Mouse (Mus musculus) spleen, postnatal 36 days (tissue): Measurements from ENCODE around the gene Rspry1.

Source experiments
- DNase-seq, 2 experiments: peaks; one replicate each; pipeline ENCODE4 v3.0.0; 2022; ENCODE audit warnings: low spot score in 2 of 2, mixed read lengths in 1 of 2

The Rspry1 gene

DNA sequence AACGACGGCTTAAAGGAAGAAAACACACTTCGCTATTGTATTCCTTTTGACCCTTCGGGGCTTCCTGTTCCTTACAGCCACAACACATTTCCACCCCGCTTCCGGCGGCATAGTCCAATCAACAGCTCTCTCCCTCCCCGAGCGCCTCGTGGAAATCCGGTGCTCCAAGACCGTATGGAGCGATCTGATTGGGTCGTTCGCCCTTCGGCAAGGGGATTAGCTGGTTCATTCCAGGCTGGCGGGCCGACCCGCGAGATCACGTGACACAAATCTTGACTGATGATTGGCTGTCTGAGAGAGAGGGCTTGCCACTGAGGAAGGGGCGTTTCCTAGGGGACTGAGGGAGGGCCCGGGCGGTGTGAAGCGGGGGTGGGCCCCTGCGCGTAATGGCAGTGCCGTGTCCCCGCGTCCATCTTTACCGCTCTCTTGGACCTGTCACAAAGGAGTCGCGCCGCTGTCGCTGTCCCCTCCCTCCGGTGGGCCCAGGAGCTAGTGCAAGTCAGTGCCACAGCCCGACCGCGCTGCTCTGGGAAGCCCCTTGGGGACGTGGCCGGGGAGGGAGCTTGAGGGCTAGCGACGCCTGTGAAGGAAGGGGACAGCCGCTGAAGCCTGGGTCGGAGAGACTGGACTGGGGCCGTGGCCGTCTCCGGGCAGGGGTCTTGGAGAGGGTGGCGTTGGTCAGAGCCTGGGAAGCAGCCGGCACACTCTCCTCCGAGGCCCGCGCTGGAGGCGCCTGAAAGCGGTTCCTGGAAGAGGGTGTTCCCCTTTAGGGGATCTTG is at the start of gene Rspry1, which contains the start of gene Fam192a:
Gene Rspry1, plus strand, starts transcription at position 331 of the 779 bp plus-strand sequence.
Gene Fam192a, minus strand, starts transcription at position 391 of the 779 bp plus-strand sequence.
- DNase-seq, result peak; percentile 100

DNA sequence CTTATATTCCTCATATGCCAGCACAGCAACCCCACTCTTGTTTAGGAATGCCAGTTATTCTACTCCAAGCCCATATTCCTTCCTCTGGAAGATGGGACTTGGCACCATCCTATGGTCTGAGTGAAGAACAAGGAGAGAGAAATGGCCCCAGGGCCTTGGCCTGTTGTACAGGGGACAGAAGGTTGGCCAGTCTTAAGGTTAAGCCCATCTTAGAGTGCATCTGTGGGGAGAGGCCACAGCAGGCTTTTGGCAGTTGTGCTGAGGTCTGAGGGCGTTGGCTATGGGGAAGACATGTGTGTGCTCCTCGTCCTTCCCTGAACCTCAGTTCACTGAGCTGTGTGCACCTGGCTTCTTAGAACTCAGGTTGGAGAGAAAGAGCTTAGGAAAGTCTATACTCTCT is 49.0 kb upstream of the Rspry1 start:
- DNase-seq, result no peak

- no peak for DNase-seq
These were observed 44.5 kb upstream of the Rspry1 start for GRCm38 (mm10) chr8:94557281-94557680.

DNA sequence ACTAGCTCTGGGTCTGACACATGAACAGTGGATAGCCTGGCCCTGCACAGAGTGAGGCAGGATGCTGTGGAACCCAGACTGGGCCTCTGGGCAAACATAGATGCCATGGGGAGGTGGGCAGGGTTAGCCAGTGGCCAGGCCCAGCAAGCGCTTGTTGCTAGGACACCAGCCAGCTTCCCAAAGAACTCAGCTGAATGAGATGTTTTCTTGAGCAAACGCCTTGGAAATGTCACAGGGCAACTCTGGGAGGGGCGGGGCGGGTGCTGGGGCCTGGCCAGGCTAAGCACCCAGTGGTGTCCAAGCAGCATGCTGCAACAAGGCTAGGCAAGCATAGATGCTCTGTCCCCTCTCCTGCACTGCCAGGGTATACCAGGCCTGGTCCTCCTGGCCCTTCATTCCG is 40.5 kb upstream of the Rspry1 start:
- DNase-seq, result no peak

DNA sequence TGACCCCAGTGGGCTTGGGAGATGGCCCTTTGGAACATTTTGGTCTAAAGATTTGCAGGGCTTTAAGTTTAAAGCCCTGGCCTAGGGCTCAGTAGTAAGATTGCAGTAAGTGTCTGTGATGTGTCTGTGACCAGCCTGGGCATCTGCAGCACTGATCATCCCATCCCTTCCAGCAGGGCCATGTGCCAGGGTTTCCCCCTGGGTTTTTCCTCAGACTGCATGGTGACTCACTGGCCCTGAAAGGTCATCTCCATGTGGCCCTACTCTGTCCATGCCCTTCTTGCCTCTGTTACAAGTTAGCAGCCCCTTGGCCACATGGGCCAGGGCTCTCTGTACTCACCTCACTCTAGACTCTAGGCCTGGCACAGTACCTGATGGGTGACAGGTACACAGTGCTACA is 37.3 kb upstream of the Rspry1 start:
- DNase-seq, result no peak

- DNase-seq, result no peak
These were observed 35.7 kb upstream of the Rspry1 start for GRCm38 (mm10) chr8:94566033-94566432.

GRCm38 (mm10) chr8:94566446-94567158 is 35.1 kb upstream of the Rspry1 start:
- no peak for DNase-seq

DNA sequence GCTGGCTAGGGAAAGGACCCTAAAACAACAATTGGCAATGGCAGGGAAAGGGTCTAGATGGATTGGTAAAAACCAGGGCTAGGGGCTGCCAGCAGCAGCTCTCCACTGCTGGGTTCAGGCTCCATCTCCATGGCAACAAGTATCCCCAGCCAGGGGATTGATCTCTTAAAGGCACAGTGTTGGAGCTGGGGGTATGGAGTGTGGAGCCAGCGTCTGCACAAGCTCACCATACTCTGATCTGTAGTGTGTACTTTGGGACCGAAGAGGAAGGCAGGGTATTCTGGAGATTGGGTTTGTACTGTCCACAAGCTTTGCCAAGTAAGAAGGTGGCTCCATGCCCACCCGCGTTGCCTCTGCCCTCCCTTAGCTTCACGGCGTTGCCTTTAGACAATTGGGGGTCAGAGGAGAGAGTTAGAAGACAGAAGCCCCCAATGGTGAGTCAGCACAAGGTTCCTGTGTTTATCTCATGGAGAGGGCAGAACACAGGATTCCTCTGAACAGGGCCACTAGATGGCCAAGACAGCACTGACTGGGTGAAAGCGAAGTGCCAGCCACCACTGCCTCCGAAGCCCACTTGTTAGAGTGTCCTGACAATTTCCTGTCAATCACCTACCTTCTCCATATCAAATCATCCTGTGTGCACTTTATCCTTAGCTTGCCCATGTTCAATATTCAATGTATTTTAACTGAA is 34.4 kb upstream of the Rspry1 start:
- DNase-seq, result no peak

GRCm38 (mm10) chr8:94568098-94568497 is 33.6 kb upstream of the Rspry1 start:
- DNase-seq, result no peak

GRCm38 (mm10) chr8:94569419-94569818 is 32.3 kb upstream of the Rspry1 start:
- DNase-seq, result no peak

DNA sequence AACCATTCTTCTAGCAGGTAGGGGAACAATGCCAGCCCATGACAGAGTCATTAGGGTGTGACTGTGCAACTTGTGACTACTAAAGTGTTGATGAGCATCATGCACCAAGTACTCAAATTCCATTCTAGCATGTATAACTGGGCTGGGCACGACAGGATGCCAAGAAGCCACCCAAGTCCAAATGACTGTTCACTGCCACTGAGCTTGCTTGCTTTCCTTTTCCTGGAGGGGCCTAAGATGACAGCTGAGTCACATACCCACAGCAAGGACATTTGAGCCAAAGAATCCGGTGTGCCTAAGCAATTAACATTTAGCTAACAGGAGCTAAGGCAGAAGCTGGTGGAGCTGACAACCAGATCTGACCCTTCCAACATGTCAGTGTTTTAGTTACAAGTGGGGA is 29.8 kb upstream of the Rspry1 start:
- no peak for DNase-seq

DNA sequence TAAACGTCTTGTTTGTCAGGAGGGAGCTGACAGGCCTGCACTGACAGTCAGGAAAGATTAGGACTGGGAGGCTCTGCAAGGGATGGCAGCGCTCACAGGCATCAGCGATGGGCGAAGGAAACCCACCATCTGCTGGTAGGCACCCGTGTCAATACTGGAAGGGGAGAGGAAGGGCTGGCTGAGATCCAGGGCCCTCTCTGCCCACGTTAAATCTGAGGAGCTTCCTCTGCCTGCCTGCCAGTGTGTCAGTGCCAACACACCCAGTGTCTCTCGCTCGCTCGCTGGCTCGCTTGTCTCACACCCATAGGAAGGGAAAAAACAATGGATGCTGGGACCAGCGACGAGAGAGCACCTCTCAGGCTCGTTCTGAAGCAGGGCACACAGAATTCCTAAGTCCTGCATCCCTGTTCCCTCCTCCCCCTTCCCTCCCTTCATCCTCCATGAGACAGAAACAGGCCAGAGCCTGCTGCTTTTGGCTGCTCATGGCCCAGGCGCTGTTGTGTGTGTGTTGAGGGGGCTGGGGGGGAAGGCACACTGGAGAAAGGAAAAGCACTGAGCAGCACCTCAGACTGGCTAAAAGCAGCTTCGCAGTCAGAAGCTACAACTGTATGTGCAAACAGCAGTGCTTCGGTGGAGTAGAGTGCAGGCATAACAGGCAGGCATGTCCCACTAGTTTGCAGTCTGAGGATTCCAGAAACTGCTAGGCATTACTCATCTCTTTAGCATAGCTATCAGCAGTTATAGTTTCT is 27.4 kb upstream of the Rspry1 start:
- no peak for DNase-seq

DNA sequence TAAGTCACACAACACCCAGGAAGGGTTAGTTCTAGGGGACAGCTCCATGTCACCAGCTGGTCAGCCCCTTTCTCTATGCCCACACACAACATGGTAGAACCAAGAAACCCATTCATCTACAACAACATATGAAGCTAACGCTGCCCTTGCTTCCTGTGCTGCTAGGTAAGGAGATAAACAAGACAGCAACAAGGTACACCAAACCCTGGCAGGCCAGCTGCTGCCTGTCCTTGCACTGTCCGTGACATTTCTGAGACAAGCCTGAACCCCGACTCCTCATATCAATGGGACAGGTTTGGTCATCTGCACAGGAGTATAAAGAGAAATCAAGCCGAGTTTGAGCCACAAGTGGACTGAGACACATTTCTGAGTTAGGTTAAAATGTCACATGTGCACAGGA is 26.6 kb upstream of the Rspry1 start:
- no peak for DNase-seq

DNA sequence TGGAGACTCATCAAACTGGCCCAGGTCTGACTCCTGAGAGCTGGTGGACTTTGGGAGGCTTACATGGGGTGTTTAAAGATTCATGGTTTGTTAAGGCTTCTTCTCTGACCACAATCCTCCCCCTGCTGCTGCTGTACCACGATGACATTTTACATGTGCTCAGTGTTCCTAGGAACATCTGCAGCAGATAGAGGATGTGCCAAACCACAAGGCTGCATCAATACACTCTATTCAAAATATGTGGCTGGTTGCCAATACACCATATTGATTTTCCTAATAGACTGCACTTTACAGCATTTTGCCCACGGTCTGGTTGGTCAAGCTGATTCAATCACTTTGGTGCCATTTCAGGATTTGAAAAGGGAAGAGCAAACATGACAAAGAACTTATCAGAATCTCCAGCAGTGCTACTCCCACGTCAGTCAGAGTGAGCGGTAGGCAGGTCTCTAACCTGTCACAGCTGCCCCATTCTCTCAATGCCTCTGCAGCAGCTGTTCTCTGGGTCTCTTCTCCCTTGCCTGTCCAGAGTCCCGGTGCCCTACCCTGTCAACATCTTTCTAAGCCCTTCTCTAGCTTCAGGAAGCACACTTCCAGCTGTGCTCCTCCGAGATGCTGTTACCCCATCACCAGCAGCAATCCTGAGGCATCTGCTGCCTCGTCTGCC is 19.8 kb upstream of the Rspry1 start:
- no peak for DNase-seq

DNA sequence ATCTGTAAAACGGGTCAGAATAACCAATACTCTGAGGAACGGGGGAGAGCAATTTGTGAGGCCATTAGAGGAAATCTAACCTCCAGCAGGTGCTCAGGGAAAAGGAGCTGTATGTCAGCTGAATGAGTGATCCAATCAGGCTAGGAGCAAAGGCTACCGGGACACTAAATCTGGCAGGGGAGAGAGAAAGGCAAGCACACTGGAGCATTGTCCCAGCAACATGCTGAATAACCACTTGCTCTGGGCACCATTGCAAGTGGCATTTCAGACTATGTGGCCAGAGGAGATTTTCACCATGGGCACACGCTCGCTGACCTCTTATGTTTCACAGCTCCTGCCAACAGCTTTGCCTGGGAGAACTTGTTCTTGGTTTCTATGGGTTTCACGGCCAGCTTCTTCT is 19.2 kb upstream of the Rspry1 start:
- DNase-seq, result no peak

- peak; percentile 22 to 37 for DNase-seq
These were observed 17.4 kb upstream of the Rspry1 start for GRCm38 (mm10) chr8:94584238-94584817.

GRCm38 (mm10) chr8:94591691-94592090 is 10.0 kb upstream of the Rspry1 start:
- no peak for DNase-seq

DNA sequence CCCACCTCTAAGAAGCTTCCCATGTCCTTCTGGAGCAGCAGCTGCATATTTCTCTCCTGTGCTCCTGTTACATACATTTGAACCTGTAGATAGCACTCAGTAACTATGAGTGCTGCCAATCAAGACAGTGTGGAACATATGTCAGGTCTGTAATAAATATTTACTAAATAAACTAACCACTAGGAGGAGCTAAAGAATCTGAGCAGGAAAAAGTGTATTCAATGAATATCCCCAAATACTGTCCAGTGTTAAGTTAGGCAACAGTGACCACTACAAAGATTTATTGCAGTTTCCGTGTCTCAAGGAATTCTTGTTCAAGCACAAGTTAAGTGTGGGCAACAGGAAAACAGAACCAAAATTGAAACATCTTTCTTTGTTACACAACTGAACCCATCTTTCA is 7.5 kb upstream of the Rspry1 start:
- DNase-seq, result no peak

DNA sequence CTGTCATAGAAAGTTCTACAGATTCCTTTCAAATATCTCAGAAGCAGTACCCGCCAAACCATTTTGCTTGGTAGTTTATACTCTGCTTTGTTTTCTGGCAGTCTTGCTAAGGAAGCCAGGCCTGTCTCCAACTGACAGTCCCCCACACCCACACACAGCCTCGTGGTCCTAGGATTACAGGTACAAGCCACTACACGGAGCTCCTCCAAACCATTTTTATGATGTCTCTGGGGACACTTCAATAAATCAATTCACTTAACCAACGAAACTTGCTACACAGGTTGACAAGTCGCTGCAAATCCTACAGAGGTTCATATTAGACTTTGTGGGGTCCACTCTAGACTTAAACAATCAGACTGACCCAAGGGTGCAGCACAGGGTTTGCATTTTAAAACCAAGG is 1.3 kb upstream of the Rspry1 start:
- DNase-seq, result no peak

DNA sequence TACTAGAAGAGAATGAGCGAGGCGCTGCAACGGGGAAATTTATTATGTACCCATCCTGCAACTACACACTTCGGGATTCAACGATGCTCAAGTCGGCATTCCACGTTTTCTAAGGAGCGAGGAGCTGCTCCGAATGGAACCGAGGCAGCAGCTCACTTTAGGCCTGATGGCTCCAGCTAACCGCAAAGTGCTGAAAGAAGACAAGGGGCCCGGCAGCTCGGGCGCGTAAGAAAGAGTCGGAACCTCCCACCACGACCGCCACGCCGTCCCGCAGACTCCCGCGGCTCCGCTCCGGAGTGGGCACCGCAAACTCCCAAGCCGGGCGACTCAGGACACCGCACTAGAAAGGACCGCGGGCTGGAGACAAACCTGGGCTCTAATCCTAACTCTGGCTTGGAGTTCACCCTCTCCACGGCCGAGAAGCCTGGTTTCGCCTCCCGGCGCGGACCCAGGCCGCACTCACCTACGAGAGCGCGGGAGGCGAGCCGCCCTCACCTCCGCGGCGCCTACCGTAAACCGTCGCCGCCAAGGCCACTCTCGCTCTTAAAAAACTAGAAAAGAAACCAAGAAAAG is 617 bp upstream of the Rspry1 start:
- no peak for DNase-seq
